Mouse (Mus musculus): ENCODE results near the gene Elmo2.

DNA sequence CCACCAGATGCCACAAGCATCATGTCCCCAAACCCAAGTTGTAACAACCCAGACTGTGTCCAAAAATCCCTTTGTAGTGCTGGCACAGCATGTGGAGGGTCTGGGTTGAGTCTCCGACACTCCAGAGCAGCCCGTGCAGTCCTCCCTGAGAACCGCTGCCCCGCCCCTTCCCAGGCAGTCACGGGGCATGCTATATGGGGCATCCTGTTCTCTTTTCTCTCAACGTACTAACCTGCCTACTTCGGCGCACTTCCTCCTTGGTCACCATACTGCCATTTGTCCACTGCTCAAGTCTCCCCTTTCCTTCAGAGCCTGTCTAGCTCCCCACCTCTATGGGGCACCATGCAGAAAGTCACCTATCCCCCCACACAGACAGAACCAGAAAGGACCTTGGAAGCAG is 40.7 kb downstream of the Elmo2 start:
- no peak for TF ChIP-seq CTCF (IDR thresholded peaks at IDR 0.05 in 2 of 3, conservative IDR thresholded peaks at IDR 0.05 in 1 of 3; ENCODE audit: control insufficient read depth in 1 of 3, insufficient read depth in 1 of 3, low read depth in 2 of 3, low read length in 3 of 3, poor library complexity in 1 of 3, severe bottlenecking in 1 of 3)
- no peak for TF ChIP-seq ZC3H11A (IDR thresholded peaks at IDR 0.05; ENCODE audit: low read depth, low read length)
- TF ChIP-seq ZKSCAN1 (IDR thresholded peaks at IDR 0.05; ENCODE audit: low read depth, low read length): no peak
- no peak for TF ChIP-seq SMC3 (IDR thresholded peaks at IDR 0.05; ENCODE audit: low read depth, low read length)
- no peak for TF ChIP-seq TCF12 (IDR thresholded peaks at IDR 0.05; ENCODE audit: low read depth, low read length)
- TF ChIP-seq GATA1 (IDR thresholded peaks at IDR 0.05; ENCODE audit: low read depth, low read length): no peak
- no peak for TF ChIP-seq POLR2A (IDR thresholded peaks at IDR 0.05; ENCODE audit: control insufficient read depth in 1 of 2, insufficient read depth in 1 of 2, low read depth in 1 of 2, low read length in 2 of 2, poor library complexity in 1 of 2)
- TF ChIP-seq MAX (IDR thresholded peaks at IDR 0.05; ENCODE audit: low read length): no peak

Data from MEL (cell line).